Mouse (Mus musculus) intestine, embryonic 15.5 days (tissue): ENCODE data around the gene Gm49342. TPM values are rescaled to one million over a fixed set of nuclear protein-coding genes. Genes with fewer than 3 reads are reported as not detected.
"Not testable (repeated sequence)": the region's sequence is repeated elsewhere in the genome, so short reads cannot be mapped to it uniquely, and the experiment has no call there.

Experiments used
- ATAC-seq: fragments of 200-750 bp; cut with Nextera tagmentation; 2 replicates; pipeline ENCODE4 v1.8.0; 2017; ENCODE audit warnings: moderate TSS enrichment, moderate library complexity
- H3K27ac ChIP-seq: fragments of 300-500 bp; sonication (generic); 2 replicates; pipeline ENCODE4 v1.5.1; 2015; ENCODE audit warnings: mild to moderate bottlenecking, inconsistent platforms
- H3K27me3 ChIP-seq: fragments of 300-500 bp; sonication (generic); replicated peaks from 2 replicates; pipeline ENCODE4 v1.6.1; 2015; ENCODE audit warnings: inconsistent platforms
- H3K36me3 ChIP-seq: fragments of 300-500 bp; sonication (generic); 2 replicates; pipeline ENCODE4 v1.6.1; 2015; ENCODE audit warnings: inconsistent platforms
- H3K4me1 ChIP-seq: fragments of 300-500 bp; sonication (generic); replicated peaks from 2 replicates; pipeline ENCODE4 v1.6.1; 2015; ENCODE audit warnings: inconsistent platforms
- H3K4me2 ChIP-seq: fragments of 300-500 bp; sonication (generic); replicated peaks from 2 replicates; pipeline ENCODE4 v1.6.1; 2015; ENCODE audit warnings: mild to moderate bottlenecking, inconsistent platforms
- H3K4me3 ChIP-seq: fragments of 300-500 bp; sonication (generic); replicated peaks from 2 replicates; pipeline ENCODE4 v1.5.1; 2015; ENCODE audit warnings: inconsistent platforms
- H3K9ac ChIP-seq: fragments of 300-500 bp; sonication (generic); 2 replicates; pipeline ENCODE4 v1.6.1; 2015; ENCODE audit warnings: inconsistent platforms
- H3K9me3 ChIP-seq: fragments of 300-500 bp; sonication (generic); 2 replicates; pipeline ENCODE4 v1.6.1; 2016; ENCODE audit warnings: inconsistent platforms
- WGBS: fragments of 180-500 bp; shearing (Covaris S2); methylation state at CpG from one replicate; pipeline ENCODE4 v1.1.7; 2015; 5-methylcytosine and 5-hydroxymethylcytosine counted together
- polyA plus RNA-seq: library from polyadenylated mRNA; unstranded; fragments of >200 nt; fragmentation: Nextera tagmentation; extraction: Ambion mirVana; gene quantifications from 2 replicates; pipeline ENCODE4 v1.2.1, GENCODE M21; 2015

The Gm49342 gene
- polyA plus RNA-seq, 1 experiment from 2014 or later, result not detected

DNA sequence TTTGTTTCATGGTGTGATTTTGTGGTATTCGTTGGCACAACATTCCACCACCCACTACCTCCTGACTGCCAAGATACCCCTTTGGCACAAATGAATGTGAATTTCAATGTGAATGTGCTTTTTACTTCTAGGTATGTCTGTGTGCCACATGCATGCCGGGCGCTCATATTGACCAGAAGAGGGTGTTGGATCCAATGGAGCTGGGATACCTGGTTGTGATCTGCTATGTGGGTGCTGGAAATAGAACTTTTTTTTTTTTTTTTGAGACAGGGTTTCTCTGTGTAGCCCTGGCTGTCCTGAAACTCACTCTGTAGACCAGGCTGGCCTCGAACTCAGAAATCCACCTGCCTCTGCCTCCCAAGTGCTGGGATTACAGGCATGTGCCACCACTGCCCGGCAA is 28.7 kb downstream of the Gm49342 start:
- H3K27ac ChIP-seq, H3K36me3 ChIP-seq, H3K9ac ChIP-seq, ATAC-seq, H3K27me3 ChIP-seq, H3K9me3 ChIP-seq, H3K4me1 ChIP-seq, H3K4me2 ChIP-seq, H3K4me3 ChIP-seq: not testable (repeated sequence)
- 87% methylated on average over 5 of the region's 5 CpGs for WGBS

DNA sequence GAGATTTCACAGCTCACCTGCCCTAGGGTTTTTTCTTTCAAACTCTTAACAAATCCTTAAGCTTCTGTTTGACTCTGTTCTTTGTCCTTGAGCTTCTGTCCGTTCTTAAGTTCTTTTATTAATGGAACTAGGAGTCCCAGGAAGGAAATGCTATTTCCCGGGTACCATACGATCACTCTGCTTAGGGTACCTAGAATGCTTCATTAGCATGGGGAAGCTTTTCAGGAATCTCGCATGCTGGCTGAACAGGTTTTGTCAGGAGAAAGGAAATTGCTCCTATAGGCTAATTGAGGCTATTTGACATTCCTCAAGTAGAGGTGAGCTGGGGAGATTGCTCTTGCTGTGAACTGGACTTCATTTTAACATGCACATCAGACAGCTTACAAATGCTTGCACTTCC is 29.4 kb downstream of the Gm49342 start:
- H3K27me3 ChIP-seq, result no peaks in the 10 kb centered on the region
- H3K36me3 ChIP-seq, result no peaks in the 10 kb centered on the region
- 27% methylated on average over 4 of the region's 4 CpGs for WGBS
- ATAC-seq, result no peak
- no peak overlapping the region for H3K4me2 ChIP-seq
- H3K27ac ChIP-seq, result no peak overlapping the region
- no peak overlapping the region for H3K9ac ChIP-seq
- H3K4me3 ChIP-seq, result no peak overlapping the region
- H3K9me3 ChIP-seq, result no peaks in the 10 kb centered on the region
- H3K4me1 ChIP-seq, result no peaks in the 10 kb centered on the region

DNA sequence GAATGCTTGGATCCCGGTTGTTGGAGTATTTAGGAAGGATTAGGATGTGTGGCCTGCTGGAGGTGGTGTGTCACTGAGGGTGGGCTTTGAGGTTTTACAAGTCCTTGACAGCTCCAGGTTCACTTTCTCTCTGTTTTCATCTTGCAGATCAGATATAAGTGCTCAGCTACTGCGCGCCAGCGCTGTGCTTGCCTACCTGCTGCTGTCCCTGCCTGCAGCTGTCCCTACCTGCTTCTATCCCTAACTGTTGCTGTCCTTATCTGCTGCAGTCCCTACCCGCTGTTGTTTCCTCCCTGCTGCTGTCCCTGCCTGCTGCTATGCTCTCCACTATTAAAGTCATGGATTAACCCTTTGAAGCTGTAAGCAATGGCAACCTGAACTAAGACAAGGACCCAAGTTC is 30.7 kb downstream of the Gm49342 start:
- ATAC-seq, result no peak
- whole genome bisulfite sequencing, result 64% methylated on average over 5 of the region's 5 CpGs
- no peaks in the 10 kb centered on the region for H3K36me3 ChIP-seq
- no peak overlapping the region for H3K4me2 ChIP-seq
- H3K9me3 ChIP-seq, result no peaks in the 10 kb centered on the region
- no peak overlapping the region for H3K4me3 ChIP-seq
- H3K27ac ChIP-seq, result no peak overlapping the region
- no peaks in the 10 kb centered on the region for H3K27me3 ChIP-seq
- no peak overlapping the region for H3K9ac ChIP-seq
- H3K4me1 ChIP-seq, result no peaks in the 10 kb centered on the region

DNA sequence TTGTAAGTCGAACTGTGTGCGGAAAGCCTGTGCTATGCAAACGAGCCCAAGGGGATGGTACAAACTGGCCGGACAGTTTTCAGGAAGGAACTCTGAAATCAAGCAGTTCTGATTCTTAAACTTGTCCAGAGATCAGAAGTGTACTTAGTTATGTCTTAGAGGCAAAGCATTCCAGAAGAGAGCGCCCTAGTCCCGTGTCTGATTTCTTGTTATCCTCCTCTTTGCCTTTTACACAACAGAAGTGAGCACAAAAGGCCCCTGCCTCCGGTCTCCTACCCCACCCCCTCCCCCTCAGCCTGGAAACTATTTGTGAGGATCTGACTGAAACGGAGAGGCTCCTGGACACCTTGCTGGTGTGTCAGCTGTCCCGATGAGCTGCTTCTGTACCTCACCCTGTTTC is 32.4 kb downstream of the Gm49342 start:
- WGBS, result 32% methylated on average over 9 of the region's 9 CpGs
- no peaks in the 10 kb centered on the region for H3K4me1 ChIP-seq
- no peak overlapping the region for H3K4me2 ChIP-seq

DNA sequence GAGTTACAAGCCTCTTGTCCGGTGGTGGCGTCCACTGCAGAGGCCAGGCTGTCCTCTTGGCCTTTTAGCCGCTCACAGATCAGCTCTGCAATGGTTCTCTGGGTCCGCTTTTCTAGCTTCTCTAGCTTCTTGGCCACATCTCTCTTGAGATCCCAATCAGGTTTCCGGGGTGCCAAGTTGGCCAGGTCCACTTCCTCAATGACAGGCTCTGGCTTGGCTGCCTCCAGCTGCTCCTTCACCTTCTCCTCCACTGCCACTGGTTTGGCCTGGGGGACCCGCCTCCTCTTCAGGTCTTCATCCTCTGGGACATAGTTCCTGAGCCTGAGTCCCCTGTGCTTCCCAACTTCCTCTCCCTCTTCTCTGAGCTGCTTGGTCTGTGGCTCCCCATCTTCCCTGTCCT is 34.1 kb downstream of the Gm49342 start:
- not testable (repeated sequence) for ATAC-seq

More for the DNA sequence above, 32.4 kb downstream of the Gm49342 start:
- Histone ChIP-seq H3K9me3 (no peaks in the 10 kb centered on the region), H3K36me3 (no peaks in the 10 kb centered on the region), H3K27me3 (no peaks in the 10 kb centered on the region), H3K27ac (no peak overlapping the region), H3K4me3 (no peak overlapping the region), H3K9ac (no peak overlapping the region)
- ATAC-seq, result no peak

DNA sequence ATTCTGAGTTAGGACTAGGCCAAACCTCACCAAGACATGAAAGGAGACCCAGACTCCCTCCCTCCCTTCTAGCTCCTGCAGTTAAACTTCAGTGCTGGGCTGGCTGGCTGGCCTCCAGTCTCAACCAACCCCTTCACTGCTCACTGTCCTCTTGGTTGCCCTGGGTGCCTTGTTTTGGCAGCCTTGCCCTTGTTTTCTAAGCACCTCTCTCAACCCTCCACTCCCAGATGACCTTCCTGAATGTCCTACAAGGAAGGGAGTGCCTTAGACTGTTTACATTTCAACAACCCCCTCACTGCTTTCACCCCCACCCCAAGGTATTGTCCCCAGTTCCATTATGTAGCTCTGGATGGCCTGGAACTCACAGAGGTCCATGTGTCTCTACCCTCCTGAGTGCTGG is 35.3 kb downstream of the Gm49342 start:
- H3K4me2 ChIP-seq, result no peak overlapping the region
- H3K4me1 ChIP-seq, result no peaks in the 10 kb centered on the region
- H3K4me3 ChIP-seq, result no peak overlapping the region
- H3K36me3 ChIP-seq, result no peaks in the 10 kb centered on the region
- no peaks in the 10 kb centered on the region for H3K27me3 ChIP-seq
- no peak overlapping the region for H3K27ac ChIP-seq
- no peaks in the 10 kb centered on the region for H3K9me3 ChIP-seq
- ATAC-seq, result no peak
- H3K9ac ChIP-seq, result no peak overlapping the region

More for the DNA sequence above, 34.1 kb downstream of the Gm49342 start:
- H3K9ac ChIP-seq, H3K36me3 ChIP-seq, H3K27me3 ChIP-seq, H3K27ac ChIP-seq, H3K4me2 ChIP-seq, H3K4me3 ChIP-seq, H3K9me3 ChIP-seq, H3K4me1 ChIP-seq: not testable (repeated sequence)
- WGBS, result 94% methylated on average over 6 of the region's 6 CpGs

DNA sequence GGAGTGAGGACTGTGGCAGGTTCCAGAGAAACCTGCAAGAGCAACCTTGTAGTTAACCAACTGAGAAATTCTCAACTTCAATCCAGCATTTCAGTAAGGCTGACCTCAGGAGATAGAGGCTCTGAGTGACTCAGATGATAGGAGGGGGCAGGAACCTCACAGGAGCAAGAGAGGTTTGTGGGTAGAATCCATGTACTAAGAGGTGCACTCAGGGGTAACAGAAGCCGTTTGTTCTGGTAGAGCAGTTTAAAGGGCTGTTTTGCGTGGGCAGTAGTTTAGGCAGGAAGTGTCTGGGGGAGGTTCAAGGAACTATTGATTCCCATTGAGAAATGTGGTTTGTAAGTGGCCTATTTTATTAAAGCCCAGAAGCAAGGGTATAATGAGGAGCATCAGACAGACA is 36.9 kb downstream of the Gm49342 start:
- Histone ChIP-seq H3K27ac (no peak overlapping the region), H3K27me3 (no peaks in the 10 kb centered on the region), H3K9ac (no peak overlapping the region), H3K36me3 (no peaks in the 10 kb centered on the region), H3K4me1 (no peaks in the 10 kb centered on the region), H3K9me3 (no peaks in the 10 kb centered on the region), H3K4me3 (no peak overlapping the region), H3K4me2 (no peak overlapping the region)
- ATAC-seq, result no peak
- 39% methylated on average over 2 of the region's 2 CpGs for WGBS

DNA sequence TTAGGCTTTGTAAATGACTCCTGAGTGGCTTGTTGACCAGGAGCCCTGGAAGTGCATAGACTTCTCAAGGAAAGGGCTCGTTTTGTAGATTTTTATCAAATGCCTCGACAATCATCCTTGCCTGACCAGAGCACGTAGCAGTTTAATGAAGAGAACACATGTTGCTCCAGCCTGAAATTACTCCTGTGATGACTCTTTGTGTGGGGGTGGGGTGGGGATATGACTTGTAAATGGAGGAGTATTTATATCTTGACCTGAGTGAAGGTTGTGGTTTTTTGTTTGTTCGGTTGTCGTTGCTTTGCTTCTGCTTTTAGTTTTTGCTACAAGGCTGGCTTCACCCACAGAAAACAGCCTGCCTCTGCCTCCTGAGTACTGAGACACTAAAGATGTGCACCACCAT is 37.5 kb downstream of the Gm49342 start:
- H3K4me2 ChIP-seq, result no peak overlapping the region
- no peaks in the 10 kb centered on the region for H3K36me3 ChIP-seq
- no peak overlapping the region for H3K27ac ChIP-seq

DNA sequence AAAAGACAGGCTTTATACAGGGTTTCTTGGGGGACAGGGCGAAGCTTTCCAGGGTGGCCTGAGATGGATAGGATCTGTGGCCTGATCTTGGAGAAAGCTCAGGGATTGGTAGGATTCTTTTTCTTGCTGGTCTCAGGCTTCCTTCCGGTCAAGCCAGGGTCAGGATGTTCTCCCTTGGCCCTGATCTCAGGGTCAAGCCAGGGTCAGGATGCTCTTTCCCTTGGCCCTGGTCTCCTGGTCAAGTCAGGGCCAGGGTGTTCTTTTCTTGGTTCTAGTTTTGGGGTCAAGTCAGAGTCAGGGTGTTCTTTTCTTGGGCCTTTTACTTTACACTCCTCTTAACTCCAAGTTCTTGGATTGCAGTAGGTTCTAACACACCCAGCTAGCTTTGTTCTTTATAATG is 43.4 kb downstream of the Gm49342 start:
- 87% methylated on average over 2 of the region's 2 CpGs for WGBS
- Histone ChIP-seq H3K27me3 (no peaks in the 10 kb centered on the region), H3K4me3 (no peak overlapping the region), H3K9me3 (no peaks in the 10 kb centered on the region), H3K9ac (no peak overlapping the region), H3K27ac (no peak overlapping the region), H3K4me2 (no peak overlapping the region), H3K4me1 (no peaks in the 10 kb centered on the region), H3K36me3 (no peaks in the 10 kb centered on the region)
- ATAC-seq, result no peak

More for the DNA sequence above, 37.5 kb downstream of the Gm49342 start:
- Histone ChIP-seq H3K4me1 (no peaks in the 10 kb centered on the region), H3K9me3 (no peaks in the 10 kb centered on the region), H3K9ac (no peak overlapping the region), H3K27me3 (no peaks in the 10 kb centered on the region), H3K4me3 (no peak overlapping the region)
- WGBS, result 67% methylated on average over 5 of the region's 5 CpGs
- no peak for ATAC-seq

DNA sequence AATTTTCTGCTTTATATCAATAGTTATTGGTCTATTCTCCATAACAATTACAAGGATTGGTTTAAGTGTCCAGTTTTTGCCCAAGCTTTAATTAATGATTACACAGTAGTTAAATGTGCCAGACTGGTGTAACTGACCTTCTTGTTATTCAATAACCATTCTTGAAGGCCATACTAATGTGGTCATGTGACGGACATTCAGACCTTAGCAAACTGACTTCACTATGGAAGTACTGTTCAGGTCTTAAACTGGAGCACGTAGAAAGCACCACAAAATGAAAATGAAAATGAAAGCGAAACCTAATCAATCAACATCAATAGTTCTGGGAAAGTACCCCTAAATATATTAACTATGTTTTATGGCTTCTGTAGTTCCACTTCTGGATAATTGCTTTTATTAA is 46.7 kb downstream of the Gm49342 start:
- H3K9me3 ChIP-seq, result no peaks in the 10 kb centered on the region
- H3K36me3 ChIP-seq, result no peaks in the 10 kb centered on the region
- no peak overlapping the region for H3K4me3 ChIP-seq
- 66% methylated on average over 3 of the region's 3 CpGs for WGBS
- H3K4me2 ChIP-seq, result no peak overlapping the region
- no peaks in the 10 kb centered on the region for H3K27me3 ChIP-seq
- peak; percentile 88 for ATAC-seq
- H3K9ac ChIP-seq, result no peak overlapping the region
- H3K27ac ChIP-seq, result no peak overlapping the region
- no peaks in the 10 kb centered on the region for H3K4me1 ChIP-seq

DNA sequence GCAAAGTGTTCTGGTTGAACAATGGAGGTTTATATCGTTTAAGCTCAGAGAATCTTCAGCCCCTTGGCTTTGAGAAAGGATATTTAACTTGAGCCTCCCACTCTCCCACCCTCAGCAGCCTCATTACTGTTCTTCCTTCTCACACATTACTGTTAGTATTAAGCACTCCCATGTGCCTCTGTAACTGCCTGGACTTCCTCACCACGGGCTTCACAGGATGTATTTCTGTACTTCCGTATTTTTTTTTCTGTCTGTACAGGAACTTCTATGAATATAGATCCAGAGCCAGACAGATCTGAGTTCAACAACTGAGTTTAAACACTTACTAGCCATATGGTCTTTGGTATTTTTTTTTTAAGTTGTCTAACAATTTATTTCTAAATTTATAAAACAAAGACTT is 52.8 kb downstream of the Gm49342 start:
- H3K9ac ChIP-seq, result no peak overlapping the region
- no peaks in the 10 kb centered on the region for H3K9me3 ChIP-seq
- H3K27ac ChIP-seq, result no peak overlapping the region
- ATAC-seq, result no peak
- H3K4me3 ChIP-seq, result no peak overlapping the region
- H3K4me1 ChIP-seq, result no peaks in the 10 kb centered on the region
- 59% methylated on average over 3 of the region's 3 CpGs for WGBS
- no peaks in the 10 kb centered on the region for H3K27me3 ChIP-seq
- no peaks in the 10 kb centered on the region for H3K36me3 ChIP-seq
- no peak overlapping the region for H3K4me2 ChIP-seq

DNA sequence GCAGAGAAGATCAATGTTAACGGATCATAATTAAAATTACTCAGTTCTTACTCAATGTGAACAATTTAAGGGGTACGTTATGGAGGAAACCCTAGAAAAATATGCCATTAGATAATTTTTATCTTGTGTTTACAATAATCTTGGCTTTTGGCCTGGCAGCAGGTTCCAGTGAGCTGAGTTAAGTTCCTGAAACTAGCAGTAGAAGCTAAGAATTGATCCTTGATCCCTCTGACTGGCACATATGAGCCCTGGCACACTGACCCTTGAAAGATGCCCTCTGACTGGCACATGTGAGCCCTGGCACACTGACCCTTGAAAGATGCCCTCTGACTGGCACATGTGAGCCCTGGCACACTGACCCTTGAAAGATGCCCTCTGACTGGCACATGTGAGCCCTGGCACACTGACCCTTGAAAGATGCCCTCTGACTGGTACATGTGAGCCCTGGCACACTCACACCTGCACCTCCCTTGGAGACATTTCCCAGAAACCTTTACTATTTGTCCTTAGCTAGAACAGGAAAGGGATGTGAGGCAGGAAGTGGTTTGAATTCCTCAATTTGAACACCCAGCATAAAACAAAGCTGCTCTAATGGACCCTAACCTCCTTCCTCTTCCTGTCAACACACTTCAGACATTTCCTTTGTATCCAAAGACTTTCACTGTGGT is 53.8 kb downstream of the Gm49342 start:
- H3K27ac ChIP-seq, result no peak overlapping the region

DNA sequence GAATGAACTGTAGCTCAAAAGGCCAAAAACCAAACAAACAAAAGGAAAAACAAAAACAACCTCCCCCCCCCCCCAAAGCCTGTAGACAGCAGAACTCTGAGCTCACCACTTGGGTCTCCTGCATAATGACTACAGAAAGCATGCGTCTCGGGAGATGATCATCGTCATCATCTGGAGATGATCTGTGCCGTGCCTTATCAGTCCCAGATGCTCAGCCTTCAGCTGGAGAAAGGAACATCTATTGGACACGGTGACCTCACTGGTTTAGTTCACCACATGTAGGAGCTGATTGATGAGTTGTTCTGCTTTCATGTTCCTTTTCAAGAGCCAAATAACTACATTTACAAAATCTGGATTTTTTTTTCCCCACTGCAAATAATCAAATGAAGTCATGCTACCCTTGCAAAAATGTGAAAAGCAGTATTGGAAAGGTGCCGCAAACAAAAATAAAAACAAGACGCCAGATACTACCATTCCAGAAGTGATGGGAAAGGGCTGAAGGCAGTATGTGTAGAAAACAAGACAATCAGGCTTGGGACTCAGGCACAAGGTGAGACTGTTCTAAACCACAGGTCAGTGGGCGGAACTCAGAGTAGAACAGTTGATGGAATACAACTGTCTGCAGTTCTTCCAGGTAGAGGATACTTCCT is 63.0 kb downstream of the Gm49342 start, which contains the start of gene Rnase10:
Rnase10 (plus strand) TSS at position 600 of the 650 bp plus-strand sequence.
- Histone ChIP-seq H3K36me3 (no peaks in the 10 kb centered on the region), H3K27ac (peak within 1 kb of the TSS; percentile 85), H3K4me2 (no peak within 1 kb of the TSS; the same call in 1 of the 2 replicates), H3K4me1 (0 out of 2 replicates have a peak, but pooled peaks cover 3% of the 10 kb centered on the region), H3K4me3 (no peak within 1 kb of the TSS), H3K9ac (no peak within 1 kb of the TSS), H3K9me3 (no peaks in the 10 kb centered on the region), H3K27me3 (no peaks in the 10 kb centered on the region)
- WGBS, result 74% methylated on average over 8 of the region's 8 CpGs
- 0 out of 2 replicates have a peak, but pooled peaks have one; percentile 10 for ATAC-seq

More for the DNA sequence above, 53.8 kb downstream of the Gm49342 start:
- Histone ChIP-seq H3K4me3 (no peak overlapping the region), H3K9ac (no peak overlapping the region), H3K9me3 (no peaks in the 10 kb centered on the region), H3K4me2 (no peak overlapping the region), H3K4me1 (no peaks in the 10 kb centered on the region), H3K36me3 (no peaks in the 10 kb centered on the region), H3K27me3 (no peaks in the 10 kb centered on the region)
- WGBS, result 76% methylated on average over 2 of the region's 2 CpGs
- no peak for ATAC-seq
